Mouse (Mus musculus) small intestine, adult 2 months (tissue): ENCODE measurements around the gene Rdh16f2.
"Not testable (repeated sequence)": the region's sequence is repeated elsewhere in the genome, so short reads cannot be mapped to it uniquely, and the experiment has no call there.

Source experiments
- CTCF ChIP-seq: fragments of 200-500 bp; IDR thresholded peaks from 2 replicates; pipeline ENCODE4 v1.5.1; 2012; ENCODE audit warnings: low read depth, mild to moderate bottlenecking, control low read depth, inconsistent platforms, low read length, moderate library complexity, mixed read lengths; ENCODE audit not compliant: insufficient replicate concordance, insufficient read length; ENCODE audit errors: extremely low read depth
- POLR2A ChIP-seq: fragments of 200-500 bp; IDR thresholded peaks from 2 replicates; pipeline ENCODE4 v1.6.1; 2012; ENCODE audit warnings: low read depth, mild to moderate bottlenecking, control low read depth, inconsistent platforms, low read length, moderate library complexity

GRCm38 (mm10) chr10:127834186-127834585 is 32.1 kb upstream of the Rdh16f2 start:
- not testable (repeated sequence) for TF ChIP-seq CTCF, POLR2A
